Mouse (Mus musculus): ENCODE results near the gene Sox12.

GRCm38 (mm10) chr2:152436983-152437860 is 39.4 kb upstream of the Sox12 start:
- peak; percentile 87 for TF ChIP-seq CTCF (IDR thresholded peaks at IDR 0.05; ENCODE audit: borderline replicate concordance, insufficient read depth, low read depth, low read length)
- peak; percentile 36; the same call in 1 of the 2 replicates for TF ChIP-seq POLR2A (IDR thresholded peaks at IDR 0.05; ENCODE audit: borderline replicate concordance, insufficient read depth, low read length)

Data from cerebellum, adult 2 months (tissue).